Mouse (Mus musculus) telencephalon, adult 2 months (tissue): ENCODE measurements around the gene Brpf3.
A peak's percentile ranks its signal among the peaks of the same experiment; 100 is the strongest.
"Not testable (repeated sequence)": the region's sequence is repeated elsewhere in the genome, so short reads cannot be mapped to it uniquely, and the experiment has no call there.

ENCODE experiments used
- DNase-seq: peaks from one replicate; pipeline ENCODE4 v3.0.0-alpha.2; 2011; ENCODE audit warnings: low read depth, low spot score

Brpf3 gene

DNA sequence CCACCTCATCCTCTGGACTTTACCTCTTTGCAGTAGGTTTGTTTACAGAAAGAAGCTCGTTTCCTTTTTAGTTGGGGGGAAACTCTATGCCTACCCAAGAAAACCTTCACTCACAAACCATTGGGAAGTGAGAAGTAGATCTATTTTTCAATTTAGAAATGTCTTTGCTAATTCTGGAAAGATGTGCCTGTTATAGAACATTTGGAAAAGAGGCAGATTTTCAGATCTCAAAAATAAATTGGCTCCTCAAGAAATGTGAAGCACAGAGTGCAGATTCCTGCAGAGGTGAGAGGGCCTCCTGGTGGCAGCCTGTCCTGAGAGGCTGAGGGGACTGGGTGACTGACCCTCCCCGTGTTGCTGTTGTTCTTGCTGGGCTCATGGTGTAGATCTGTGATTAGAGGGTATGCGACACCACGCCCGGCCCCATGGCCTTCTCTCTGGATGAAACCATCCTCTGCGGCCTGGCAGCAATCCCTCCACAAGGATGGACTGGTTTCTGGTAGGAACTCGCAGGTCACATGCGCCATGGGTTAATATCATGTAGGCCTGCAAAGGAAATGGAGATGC lies 26.9 kb downstream of the Brpf3 start:
- DNase-seq, result peak; percentile 62

DNA sequence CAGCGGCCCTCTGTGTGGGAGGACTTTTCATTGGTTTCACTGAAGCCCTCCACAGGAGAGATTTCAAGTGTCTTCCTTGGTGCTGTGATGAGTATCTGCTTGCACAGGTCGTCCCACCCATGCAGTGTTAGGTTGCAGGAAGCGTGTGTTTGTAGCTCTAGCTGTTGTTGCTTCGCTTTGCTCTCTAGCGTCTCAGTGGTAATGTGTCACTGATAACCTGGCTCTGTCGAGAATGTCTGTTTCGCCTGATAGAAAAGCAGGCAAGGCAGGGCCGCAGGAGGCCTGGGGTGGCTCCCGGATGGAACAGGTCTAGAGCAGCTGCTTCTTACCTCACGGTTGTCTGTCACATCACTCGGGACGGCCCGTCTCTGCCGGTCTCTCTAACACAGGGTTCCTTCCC lies 28.2 kb downstream of the Brpf3 start:
- DNase-seq, result no peak

GRCm38 (mm10) chr17:28831065-28831464 lies 30.2 kb downstream of the Brpf3 start:
- no peak for DNase-seq

DNA sequence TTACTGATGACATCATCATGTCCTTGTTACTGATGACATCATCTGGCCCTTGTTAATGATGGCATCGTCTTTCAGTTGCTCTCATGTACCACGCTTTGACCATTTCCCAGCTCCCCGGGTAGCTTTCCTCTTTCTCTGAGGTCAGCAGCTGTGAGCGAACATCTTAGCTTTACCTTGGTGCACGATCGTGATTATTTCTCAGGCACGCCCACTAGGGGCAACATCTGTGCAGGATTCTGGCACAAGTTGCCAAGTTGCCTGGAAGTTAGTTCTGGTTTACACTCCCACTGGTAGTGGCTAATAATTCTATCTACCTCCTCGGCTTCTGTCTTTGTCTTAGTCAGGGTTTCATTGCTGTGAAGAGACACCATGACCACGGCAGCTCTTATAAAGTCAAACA lies 31.1 kb downstream of the Brpf3 start:
- DNase-seq, result no peak

GRCm38 (mm10) chr17:28832875-28833274 lies 32.0 kb downstream of the Brpf3 start:
- DNase-seq, result no peak

DNA sequence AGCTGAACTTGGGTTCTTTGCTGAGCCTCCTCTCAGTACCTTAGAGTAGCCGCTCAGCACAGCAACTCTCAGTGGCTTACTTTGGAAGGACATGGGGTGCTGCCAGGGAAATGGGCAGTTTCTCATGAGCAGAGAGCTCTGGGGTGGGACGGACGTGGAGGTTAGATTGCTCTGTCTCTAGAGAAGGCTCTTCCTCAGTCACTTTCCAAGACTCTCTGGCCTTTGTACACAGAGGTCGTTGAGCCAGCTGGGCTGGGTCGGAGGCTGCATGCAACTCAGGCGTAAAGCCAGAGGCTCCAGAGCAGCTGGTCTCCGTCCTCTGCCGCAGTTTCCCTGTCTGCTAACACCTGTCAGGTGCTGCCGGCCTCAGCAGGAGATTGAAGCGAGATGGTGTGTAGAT lies 33.8 kb downstream of the Brpf3 start:
- DNase-seq, result no peak

GRCm38 (mm10) chr17:28837840-28838239 lies 37.0 kb downstream of the Brpf3 start:
- no peak for DNase-seq

DNA sequence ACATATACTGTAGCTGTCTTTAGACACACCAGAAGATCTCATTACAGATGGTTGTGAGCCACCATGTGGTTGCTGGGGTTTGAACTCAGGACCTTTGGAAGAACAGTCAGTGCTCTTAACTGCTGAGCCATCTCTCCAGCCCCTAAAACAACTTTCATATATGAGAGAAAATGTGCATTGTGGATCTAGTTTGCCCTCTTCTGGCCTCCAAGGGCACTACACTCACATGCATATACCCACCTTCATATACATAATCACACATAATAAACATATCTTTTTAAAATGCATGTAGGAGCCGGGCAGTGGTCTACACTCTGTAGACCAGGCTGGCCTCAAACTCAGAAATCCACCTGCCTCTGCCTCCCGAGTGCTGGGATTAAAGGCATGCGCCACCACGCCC lies 41.1 kb downstream of the Brpf3 start:
- not testable (repeated sequence) for DNase-seq

GRCm38 (mm10) chr17:28843665-28844064 lies 42.8 kb downstream of the Brpf3 start:
- no peak for DNase-seq

DNA sequence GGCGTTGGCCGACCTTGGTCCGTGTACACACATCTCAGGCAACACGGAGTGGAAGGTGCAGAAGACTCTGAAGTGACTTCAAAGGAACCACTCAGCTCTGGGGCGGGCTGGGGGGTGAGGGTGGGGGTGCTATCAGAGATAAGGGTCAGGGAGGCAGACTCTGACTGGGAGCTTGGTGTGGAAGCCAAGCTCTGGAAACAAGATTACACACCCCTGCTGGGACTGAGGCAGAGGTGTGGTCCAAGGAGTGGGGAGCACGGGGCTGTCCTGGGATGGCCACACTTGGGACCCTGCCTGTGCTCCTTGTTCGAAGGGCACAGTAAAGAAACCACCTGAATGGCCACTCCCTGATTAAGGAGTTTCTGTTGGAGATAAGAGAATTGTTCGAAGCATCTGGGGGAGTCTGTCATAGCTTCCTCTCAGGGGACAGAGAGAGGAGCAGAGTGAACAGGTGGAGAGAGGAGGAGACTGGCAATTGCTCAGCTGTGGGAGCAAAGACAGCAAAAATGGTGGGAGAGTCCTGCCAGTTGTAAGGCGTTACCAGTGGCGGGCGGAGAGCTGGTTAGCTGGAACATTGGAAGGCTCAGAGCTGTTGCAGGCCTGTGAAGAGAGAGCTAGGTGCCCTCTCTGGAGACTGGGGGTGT lies 46.2 kb downstream of the Brpf3 start:
- DNase-seq, result peak; percentile 34

DNA sequence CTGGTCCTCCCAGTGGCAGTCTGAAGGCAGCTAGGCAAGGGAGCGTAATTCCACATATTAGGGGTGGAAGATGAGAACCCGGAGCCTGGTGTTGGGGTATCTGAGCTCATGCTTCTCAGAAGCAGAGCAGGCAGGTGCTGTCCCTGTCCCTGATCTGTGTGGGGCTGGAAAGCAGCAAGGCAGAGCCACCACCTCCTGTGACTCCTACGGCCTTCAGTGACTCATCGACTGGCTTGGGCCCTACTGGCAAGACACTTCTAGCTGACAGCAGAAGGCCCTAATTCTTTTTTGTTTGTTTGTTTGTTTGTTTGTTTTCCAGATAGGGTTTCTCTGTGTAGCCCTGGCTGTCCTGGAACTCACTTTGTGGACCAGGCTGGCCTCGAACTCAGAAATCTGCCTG lies 49.6 kb downstream of the Brpf3 start:
- no peak for DNase-seq

DNA sequence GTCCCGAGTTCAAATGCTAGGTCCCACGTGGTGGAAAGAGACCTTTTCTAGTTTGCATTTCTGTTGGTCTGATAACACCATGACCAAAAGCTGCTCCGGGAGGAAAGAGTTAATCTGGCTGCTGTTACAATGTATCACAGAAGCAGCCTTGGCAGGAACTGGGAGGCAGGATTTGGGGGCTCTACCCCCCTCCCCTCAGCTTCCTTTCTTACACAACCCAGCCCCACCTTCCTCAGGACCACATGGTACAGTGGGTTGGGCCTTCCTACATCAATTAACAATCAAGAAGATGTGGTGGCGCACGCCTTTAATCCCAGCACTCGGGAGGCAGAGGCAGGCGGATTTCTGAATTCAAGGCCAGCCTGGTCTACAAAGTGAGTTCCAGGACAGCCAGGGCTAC lies 53.5 kb downstream of the Brpf3 start:
- no peak for DNase-seq

DNA sequence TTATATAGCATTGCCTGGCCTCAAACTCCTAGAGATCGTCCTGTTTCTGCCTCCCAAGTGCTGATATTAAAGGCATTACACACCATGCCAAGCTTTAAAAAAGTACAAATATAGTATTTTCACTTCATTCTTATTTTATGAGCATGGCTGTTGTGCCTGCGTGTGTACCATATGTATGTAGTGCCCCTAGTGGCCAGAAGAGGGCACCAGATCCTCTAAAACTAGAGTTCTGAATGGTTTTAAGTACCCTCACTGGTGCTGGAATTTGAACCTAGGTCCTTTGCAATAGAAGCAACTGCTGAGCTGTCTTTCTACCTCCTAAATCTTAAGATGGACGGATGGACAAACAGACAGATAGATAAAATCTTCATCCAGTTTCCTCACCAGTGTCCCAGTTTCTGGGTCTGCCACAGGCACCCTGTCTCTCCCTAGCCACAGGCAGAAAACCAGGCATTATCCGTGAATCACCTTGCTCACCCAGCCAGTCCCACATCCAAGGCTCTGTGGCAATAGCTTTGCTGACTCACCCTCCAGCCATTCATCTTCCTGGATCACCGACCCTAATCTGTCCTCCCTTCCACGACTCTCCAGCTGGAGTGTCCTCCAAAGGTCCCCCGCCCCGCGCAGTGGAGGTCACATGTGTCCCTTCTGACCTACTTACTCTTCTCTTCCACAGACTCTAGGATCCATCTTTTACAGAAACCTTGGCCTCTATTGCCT lies 54.4 kb downstream of the Brpf3 start:
- DNase-seq, result no peak

DNA sequence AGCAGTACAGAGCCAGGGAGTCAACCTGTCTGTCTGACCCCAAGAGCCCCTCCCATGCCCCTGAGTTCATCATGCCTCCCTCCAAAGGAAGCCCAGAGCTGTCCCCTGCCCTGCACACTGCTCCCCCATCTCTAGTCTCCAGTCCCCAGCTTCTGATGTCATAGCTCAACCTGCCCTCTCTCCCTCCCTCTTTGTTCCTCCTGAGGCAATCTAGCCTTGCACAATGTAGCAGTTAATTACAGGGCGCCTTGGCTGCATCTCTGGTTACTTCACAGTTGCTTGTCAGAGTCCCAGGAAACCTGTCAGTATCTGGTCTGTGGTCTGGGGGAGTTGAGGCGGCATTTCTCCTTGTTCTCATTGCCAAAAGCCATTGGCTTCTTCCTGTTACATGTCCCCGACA lies 55.1 kb downstream of the Brpf3 start:
- DNase-seq, result no peak

- no peak for DNase-seq
These were observed 57.3 kb downstream of the Brpf3 start, which contains the start of gene Pnpla1 for GRCm38 (mm10) chr17:28858205-28858604. Gene Pnpla1 (plus strand): TSS chr17:28858411.

DNA sequence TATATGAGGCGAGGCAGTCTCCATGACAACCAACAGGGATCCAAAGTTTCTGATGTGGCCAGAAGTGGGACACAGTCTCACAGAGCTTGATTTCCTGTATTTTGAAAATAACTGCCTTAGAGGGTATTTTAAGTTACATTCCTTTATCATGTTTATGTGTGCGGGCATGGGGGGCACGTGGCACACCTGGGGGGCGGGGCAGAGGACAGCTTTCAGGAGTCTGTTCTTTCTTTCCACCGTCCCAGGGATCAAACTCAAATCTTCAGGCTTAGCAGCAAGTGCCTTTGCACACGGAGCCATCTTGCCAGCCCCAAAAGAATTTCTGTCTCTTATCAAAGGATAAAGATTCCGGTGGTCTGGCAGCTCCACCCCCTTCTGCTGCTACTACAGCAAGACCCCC lies 63.0 kb downstream of the Brpf3 start:
- DNase-seq, result no peak

DNA sequence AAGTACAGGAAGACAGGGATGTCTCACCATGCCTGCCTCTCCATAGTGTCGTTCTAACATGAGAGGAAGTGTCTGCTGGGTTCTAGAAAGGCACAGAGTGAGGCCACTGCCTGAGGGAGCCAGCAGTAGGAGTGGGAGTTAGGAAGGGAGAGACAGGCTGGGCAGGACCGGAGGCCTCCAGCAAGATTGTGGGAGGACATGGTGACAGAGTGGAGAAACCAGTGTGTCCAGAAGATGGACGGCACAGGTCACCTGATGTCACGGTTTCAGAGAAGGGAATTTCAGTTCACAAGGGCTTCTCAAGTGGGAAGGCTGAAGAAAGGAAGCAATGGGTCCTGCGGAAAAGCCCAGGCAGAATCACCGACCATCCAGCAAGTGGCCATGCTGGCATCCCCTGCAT lies 63.6 kb downstream of the Brpf3 start:
- no peak for DNase-seq

DNA sequence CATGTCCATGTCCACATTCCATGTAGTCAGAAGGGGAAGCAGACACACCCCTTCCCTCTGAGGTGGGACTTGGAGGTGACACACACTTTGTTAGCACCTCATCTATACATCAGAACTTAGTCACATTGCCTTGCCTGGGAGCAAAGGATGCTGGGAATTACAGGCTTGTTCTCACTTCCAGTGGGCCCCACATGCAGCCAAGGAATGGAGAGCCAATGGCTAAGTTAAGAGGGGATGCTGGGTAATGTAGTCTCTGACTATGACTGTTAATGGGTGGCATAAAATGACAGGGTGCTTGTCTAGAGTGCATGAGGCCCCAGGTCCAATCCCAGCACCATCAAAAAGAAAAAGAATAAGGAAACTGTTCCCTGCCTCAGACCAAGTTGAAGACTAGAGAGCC lies 66.0 kb downstream of the Brpf3 start:
- no peak for DNase-seq

DNA sequence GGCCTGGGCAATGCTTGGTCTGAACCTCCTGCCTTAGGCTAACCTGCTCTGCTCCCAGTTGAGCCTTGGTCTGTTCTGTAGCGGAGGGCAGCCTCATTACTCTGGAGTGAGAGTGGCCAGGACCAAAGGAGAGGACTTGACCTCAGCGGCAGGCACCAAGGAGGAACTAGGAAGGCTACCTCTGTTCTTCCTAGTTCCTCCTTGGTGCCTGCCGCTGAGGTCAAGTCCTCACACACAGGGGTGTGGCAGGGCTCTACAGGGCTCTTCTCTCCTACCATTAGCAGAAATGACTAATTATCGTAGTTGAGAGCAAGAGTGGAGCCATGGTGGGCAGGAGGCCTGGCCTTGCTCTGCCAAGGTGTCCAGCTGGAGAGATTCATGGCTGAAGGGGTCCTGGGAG lies 66.5 kb downstream of the Brpf3 start:
- DNase-seq, result no peak

DNA sequence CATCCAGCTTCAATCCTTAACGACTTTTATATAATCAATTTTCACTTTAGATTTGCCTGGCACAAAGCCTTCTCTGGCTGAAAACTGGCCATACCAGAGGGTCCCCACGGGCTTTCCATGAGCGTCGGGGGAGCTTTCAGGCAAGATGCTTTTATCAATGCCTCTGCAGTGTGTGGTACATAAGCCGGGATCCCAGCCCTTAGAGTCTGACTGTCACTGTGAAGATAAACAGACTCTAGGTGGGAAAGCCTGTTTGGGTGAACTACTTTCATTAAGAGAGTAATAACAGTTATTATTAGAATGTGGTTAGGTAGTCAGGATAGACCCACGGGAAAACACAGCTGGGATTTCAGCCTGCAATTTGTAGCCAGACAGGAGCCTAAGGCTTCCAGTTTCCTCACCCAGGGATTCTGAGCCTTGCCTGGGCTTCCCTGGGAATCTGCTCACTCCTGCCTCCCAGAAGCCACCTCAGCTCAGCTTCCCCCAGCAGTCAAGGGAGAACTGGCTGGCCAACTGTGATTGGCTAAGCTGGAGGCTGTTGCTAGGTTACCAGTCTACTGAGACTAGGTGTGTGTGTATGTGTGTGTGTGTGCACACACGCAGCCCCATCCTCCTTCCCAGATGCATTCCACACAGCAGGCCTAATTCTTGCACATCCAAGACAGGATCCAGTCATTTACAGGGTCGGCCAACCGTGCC lies 68.7 kb downstream of the Brpf3 start:
- DNase-seq, result peak; percentile 94

- no peak for DNase-seq
These were observed 69.5 kb downstream of the Brpf3 start for GRCm38 (mm10) chr17:28870435-28870834.

DNA sequence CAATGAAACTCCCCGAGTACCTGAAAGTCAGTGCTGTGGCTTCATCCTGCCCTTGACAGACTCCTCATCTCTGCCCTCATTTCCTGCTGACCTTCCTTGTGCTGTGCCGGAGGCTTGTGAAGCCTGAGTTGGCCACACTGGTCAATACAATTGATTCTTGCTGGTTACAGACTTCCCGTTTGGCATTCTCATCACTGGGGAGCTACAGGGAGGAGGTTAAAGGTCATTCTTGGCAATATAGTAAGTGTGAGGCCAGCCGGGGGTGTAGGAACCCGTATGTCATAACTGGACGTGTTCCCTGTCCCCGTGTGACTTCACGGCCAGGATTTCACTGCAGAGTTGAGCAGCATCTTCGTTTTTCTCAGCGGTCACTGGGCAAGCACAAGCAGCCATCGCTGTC lies 70.9 kb downstream of the Brpf3 start:
- DNase-seq, result no peak

- no peak for DNase-seq
These were observed 71.4 kb downstream of the Brpf3 start for GRCm38 (mm10) chr17:28872322-28872721.
